Mouse (Mus musculus) kidney, adult 2 months (tissue): Measurements from ENCODE around the gene Rabepk. TPM values are rescaled to one million over a fixed set of nuclear protein-coding genes. Genes with fewer than 3 reads are reported as not detected.

Experiments
- DNase-seq: peaks from one replicate; pipeline ENCODE4 v3.0.0; 2021
- H3K27ac ChIP-seq: fragments of 200-500 bp; 2 replicates; pipeline ENCODE4 v1.5.1; 2012; ENCODE audit warnings: low read depth, low read length, control low read depth, inconsistent platforms; ENCODE audit not compliant: insufficient read depth
- H3K27me3 ChIP-seq: fragments of 200-500 bp; replicated peaks from 2 replicates; pipeline ENCODE4 v1.6.1; 2012; ENCODE audit warnings: mild to moderate bottlenecking, moderate library complexity, low read length, inconsistent platforms; ENCODE audit not compliant: control insufficient read depth, insufficient read depth
- H3K36me3 ChIP-seq: fragments of 200-500 bp; 2 replicates; pipeline ENCODE4 v1.6.1; 2012; ENCODE audit warnings: mild to moderate bottlenecking, moderate library complexity, low read length, inconsistent platforms; ENCODE audit not compliant: control insufficient read depth, insufficient read depth
- H3K4me1 ChIP-seq: fragments of 200-500 bp; 2 replicates; pipeline ENCODE4 v1.6.1; 2011; ENCODE audit warnings: low read length; ENCODE audit not compliant: control insufficient read depth, insufficient read depth
- H3K4me3 ChIP-seq: fragments of 200-500 bp; 2 replicates; pipeline ENCODE4 v1.5.1; 2011; ENCODE audit warnings: mild to moderate bottlenecking, low read depth, low read length, control low read depth; ENCODE audit not compliant: insufficient read depth
- CTCF ChIP-seq: fragments of 200-500 bp; conservative IDR thresholded peaks from 2 replicates; pipeline ENCODE4 v1.5.1; 2011; ENCODE audit warnings: low read depth, mild to moderate bottlenecking, control low read depth, low read length, moderate library complexity, mixed read lengths; ENCODE audit not compliant: insufficient read depth, insufficient read length
- POLR2A ChIP-seq: fragments of 200-500 bp; IDR thresholded peaks from one replicate; pipeline ENCODE4 v1.6.1; 2011; ENCODE audit warnings: low read depth, low read length, control low read depth
- WGBS: fragments of 180-500 bp; shearing (Covaris S2); methylation state at CpG from one replicate; pipeline ENCODE4 v1.1.7; 2018; 5-methylcytosine and 5-hydroxymethylcytosine counted together
- polyA plus RNA-seq: library from polyadenylated mRNA; depleted of rRNA; stranded (reverse); fragments of >200 nt; gene quantifications from 2 replicates; pipeline ENCODE4 v1.2.3, GENCODE M21; 2012

Rabepk gene
- polyA plus RNA-seq, 1 experiment: 28.1 TPM

GRCm38 (mm10) chr2:34783064-34784020, 16.4 kb downstream of the Rabepk start:
- Histone ChIP-seq H3K27me3 (no peaks in the 10 kb centered on the region), H3K4me1 (no peaks in the 10 kb centered on the region), H3K27ac (no peak overlapping the region), H3K36me3 (no peaks in the 10 kb centered on the region; the same call in 1 of the 2 replicates), H3K4me3 (no peak overlapping the region)
- DNase-seq: no peak
- 93% methylated on average over 14 of the region's 14 CpGs for WGBS
- TF ChIP-seq POLR2A: no peak
- no peak for TF ChIP-seq CTCF

GRCm38 (mm10) chr2:34777237-34777868, 22.4 kb downstream of the Rabepk start:
- no peak overlapping the region for H3K4me3 ChIP-seq
- H3K27ac ChIP-seq: no peak overlapping the region
- peaks cover 13% of the 10 kb centered on the region; the same call in 1 of the 2 replicates for H3K4me1 ChIP-seq
- 61% methylated on average over 1 of the region's 1 CpGs for WGBS
- no peaks in the 10 kb centered on the region for H3K27me3 ChIP-seq
- no peak for DNase-seq
- TF ChIP-seq POLR2A (no peak), CTCF (no peak)
- H3K36me3 ChIP-seq: peaks cover 30% of the 10 kb centered on the region

- WGBS: 63% methylated on average over 6 of the region's 6 CpGs
- no peak for DNase-seq
- Histone ChIP-seq H3K4me1 (peaks cover 15% of the 10 kb centered on the region; the same call in 1 of the 2 replicates), H3K27ac (no peak overlapping the region), H3K36me3 (peaks cover 30% of the 10 kb centered on the region), H3K27me3 (no peaks in the 10 kb centered on the region), H3K4me3 (no peak overlapping the region)
- TF ChIP-seq CTCF: no peak
- TF ChIP-seq POLR2A: no peak
Measured at GRCm38 (mm10) chr2:34774493-34774892, 25.2 kb downstream of the Rabepk start.

GRCm38 (mm10) chr2:34773673-34774072, 26.0 kb downstream of the Rabepk start:
- H3K36me3 ChIP-seq: peaks cover 30% of the 10 kb centered on the region
- WGBS: 77% methylated on average over 4 of the region's 4 CpGs
- TF ChIP-seq POLR2A (no peak), CTCF (no peak)
- H3K27me3 ChIP-seq: no peaks in the 10 kb centered on the region
- H3K27ac ChIP-seq: no peak overlapping the region
- DNase-seq: no peak
- peaks cover 15% of the 10 kb centered on the region; the same call in 1 of the 2 replicates for H3K4me1 ChIP-seq
- no peak overlapping the region for H3K4me3 ChIP-seq

- peaks cover 15% of the 10 kb centered on the region; the same call in 1 of the 2 replicates for H3K4me1 ChIP-seq
- no peak for TF ChIP-seq CTCF
- peak; percentile 16 for TF ChIP-seq POLR2A
- no peaks in the 10 kb centered on the region for H3K27me3 ChIP-seq
- peaks cover 28% of the 10 kb centered on the region for H3K36me3 ChIP-seq
- peak overlapping the region; percentile 76 for H3K27ac ChIP-seq
- WGBS: under 1% methylated on average over 50 of the region's 50 CpGs
- H3K4me3 ChIP-seq: peak overlapping the region; percentile 84
- no peak for DNase-seq
Measured at GRCm38 (mm10) chr2:34772252-34773235, 27.2 kb downstream of the Rabepk start.

- H3K36me3 ChIP-seq: peaks cover 23% of the 10 kb centered on the region
- WGBS: under 1% methylated on average over 60 of the region's 60 CpGs
- TF ChIP-seq POLR2A: peak; percentile 100
- TF ChIP-seq CTCF: no peak
- peak; percentile 100 for DNase-seq
- H3K4me3 ChIP-seq: peak within 1 kb of the TSS; percentile 84
- peaks cover 12% of the 10 kb centered on the region; the same call in 1 of the 2 replicates for H3K4me1 ChIP-seq
- H3K27me3 ChIP-seq: no peaks in the 10 kb centered on the region
- peak within 1 kb of the TSS; percentile 76 for H3K27ac ChIP-seq
Measured at GRCm38 (mm10) chr2:34771368-34772226, 28.1 kb downstream of the Rabepk start, which contains the start of gene Hspa5. Gene Hspa5 (plus strand): TSS chr2:34771970.
